Mouse (Mus musculus): ENCODE results near the gene Serpinb9. TPM values are rescaled to one million over a fixed set of nuclear protein-coding genes. Genes with fewer than 3 reads are reported as not detected.

The Serpinb9 gene
- total RNA-seq, 2 experiments from 2014 or later: 9.4 to 11.3 TPM

Other genes with a start within 250 kb of the Serpinb9 start
- gene Mylk4, start 219.3 kb upstream of the Serpinb9 start, total RNA-seq (2021): 100 to 1,000 TPM; 206 to 302 TPM
- gene Wrnip1, start 201.2 kb upstream of the Serpinb9 start, total RNA-seq (2021): 10 to 100 TPM; 19.9 to 26.0 TPM
- gene D930007J09Rik, start 200.4 kb upstream of the Serpinb9 start, total RNA-seq (2021): not detected
- 1 to 10 TPM; 2.9 to 4.7 TPM for gene Serpinb1a, start 152.1 kb upstream of the Serpinb9 start, total RNA-seq (2021)
- gene Serpinb1c, start 105.0 kb upstream of the Serpinb9 start, total RNA-seq (2021): 1 to 10 TPM; 1.3 to 3.5 TPM
- 10 to 100 TPM; 31.5 to 39.0 TPM for gene Serpinb6b, start 38.0 kb upstream of the Serpinb9 start, total RNA-seq (2021)
- gene Serpinb9b, start 24.2 kb downstream of the Serpinb9 start, total RNA-seq (2021): under 1 TPM; 0.13 to 0.27 TPM
- not detected for gene Serpinb1b, start 75.3 kb downstream of the Serpinb9 start, total RNA-seq (2021)
- gene Serpinb9c, start 156.5 kb downstream of the Serpinb9 start, total RNA-seq (2021): not detected
- gene Serpinb9d, start 189.7 kb downstream of the Serpinb9 start, total RNA-seq (2021): not detected
- gene Serpinb9e, start 246.4 kb downstream of the Serpinb9 start, total RNA-seq (2021): not detected